Mouse (Mus musculus) kidney, postnatal 14 days (tissue): ENCODE results near the gene Ino80b.

Experiments used
- DNase-seq: peaks from one replicate; pipeline ENCODE4 v3.0.0; 2022; ENCODE audit warnings: mixed read lengths

Ino80b gene

DNA sequence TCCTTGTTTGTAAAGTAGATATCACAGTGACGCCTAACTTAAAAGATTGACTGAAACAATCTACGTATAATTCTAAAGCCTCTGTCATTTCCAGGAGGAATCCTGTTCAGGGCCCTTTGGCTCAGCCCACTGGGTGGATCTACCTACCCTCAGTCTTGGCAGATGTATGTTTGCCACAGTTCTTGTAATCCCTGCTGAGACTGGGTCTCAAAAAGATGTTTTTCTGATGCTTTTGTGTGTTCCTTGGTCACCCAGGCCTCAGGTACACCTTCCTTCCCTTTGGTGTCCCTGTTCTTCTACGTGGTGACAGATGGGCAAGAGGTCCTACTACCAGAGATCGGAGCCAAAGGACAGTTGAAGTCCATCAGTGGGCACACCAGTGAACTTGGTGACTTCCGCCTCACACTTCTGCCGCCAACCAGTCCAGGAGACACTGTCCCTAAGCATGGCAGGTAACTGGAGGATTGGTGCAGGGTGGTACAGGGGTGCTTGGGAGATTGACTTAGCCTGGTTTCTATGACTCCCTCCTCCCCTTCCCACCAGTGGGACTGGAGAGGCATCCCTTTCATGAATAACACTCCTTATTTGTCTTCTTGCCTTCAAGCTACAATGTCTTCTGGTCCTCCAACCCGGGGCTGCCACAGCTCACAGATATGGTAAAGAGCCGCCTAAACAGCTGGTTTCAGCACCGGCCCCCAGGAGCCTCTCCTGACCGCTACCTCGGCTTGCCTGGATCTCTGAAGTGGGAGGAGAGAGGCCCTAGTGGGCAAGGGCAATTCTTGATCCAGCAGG is 8.7 kb downstream of the Ino80b start:
- no peak for DNase-seq

DNA sequence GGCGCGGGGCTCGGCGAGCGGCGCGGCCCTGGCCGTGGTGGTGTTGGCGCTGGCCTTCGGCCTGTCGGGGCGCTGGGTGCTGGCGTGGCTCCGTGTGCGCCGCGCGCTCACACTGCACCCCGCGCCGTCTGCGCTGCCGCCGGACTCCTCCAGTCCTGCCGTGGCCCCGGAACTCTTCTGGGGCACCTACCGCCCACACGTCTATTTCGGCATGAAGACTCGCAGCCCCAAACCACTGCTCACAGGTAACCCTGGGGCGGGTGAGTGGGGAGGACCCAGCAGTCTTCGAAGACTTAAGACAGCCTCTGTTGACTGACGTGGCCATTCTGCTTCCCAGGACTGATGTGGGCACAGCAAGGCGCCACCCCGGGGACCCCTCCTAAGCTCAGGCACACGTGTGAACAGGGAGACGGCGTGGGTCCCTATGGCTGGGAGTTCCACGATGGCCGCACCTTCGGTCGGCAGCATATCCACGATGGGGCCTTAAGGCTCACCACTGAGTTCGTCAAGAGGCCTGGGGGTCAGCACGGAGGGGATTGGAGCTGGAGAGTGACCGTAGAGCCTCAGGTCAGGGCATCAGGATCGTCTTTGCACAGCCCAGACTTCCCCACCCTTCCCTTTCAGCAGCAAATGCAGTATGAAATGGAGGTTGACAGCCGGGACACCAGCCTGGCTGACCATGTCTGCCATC is 9.4 kb downstream of the Ino80b start:
- no peak for DNase-seq

DNA sequence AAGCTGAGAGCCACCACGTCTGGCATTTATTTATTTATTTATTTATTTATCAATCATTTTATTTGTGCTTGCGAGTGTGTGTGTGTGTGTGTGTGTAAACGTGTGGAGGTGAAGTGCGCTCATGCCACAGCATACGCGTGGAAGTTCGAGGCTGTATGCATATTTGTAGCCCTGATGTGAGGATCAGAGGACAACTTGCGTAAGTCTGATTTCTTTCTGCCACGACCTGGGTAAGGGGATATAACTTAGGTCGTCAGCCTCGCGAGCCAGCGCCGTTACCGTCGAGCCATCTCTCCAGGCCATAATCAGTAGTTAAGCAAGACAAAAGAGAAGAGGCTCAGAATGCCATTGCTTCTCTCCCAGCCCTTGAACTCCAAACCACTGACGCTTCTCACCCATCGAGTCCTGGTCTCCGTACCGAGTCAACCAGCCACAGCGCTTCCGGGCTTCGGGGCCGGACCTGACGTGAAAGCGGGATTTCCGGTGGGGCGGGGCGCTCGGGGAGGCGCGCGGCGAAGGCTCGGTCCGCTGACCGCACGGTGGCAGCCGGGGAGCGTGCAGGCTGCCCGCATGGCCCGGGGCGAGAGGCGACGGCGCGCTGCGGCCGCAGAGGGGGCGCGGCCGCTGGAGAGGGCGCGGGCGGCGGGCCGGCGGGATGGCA is 10.1 kb downstream of the Ino80b start, which contains the start of gene Mogs:
Mogs (plus strand) TSS at position 486 of the 661 bp plus-strand sequence.
- peak; percentile 96 for DNase-seq

DNA sequence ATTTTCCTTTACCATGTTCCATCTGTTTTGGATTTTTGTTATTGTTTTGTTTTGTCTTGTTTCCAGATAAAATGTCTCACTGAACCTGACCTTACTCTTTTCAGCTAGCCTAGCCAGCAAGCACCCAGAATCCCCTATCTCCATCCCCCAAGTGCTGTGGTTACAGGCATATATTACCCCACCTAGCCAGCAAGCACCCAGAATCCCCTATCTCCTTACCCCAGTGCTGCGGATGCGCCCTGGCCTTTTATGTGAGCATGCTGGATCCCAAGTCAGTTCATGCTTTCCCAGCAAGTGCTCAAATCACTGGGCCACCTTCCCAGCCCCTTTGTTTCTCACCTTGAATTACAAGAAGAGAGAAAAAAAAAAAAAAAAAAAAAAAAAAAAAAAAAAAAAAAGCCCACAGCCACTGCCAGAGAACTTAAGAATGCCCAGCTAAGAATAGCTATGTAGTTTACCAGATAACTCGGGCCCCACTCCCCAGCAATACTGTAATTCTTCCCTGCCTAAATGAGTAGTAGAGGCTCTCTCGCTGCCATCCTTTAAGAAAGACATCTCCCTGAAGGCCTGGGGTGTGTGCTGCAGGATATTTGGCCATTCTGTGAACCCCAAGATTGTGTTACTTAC is 13.6 kb downstream of the Ino80b start:
- DNase-seq: no peak

DNA sequence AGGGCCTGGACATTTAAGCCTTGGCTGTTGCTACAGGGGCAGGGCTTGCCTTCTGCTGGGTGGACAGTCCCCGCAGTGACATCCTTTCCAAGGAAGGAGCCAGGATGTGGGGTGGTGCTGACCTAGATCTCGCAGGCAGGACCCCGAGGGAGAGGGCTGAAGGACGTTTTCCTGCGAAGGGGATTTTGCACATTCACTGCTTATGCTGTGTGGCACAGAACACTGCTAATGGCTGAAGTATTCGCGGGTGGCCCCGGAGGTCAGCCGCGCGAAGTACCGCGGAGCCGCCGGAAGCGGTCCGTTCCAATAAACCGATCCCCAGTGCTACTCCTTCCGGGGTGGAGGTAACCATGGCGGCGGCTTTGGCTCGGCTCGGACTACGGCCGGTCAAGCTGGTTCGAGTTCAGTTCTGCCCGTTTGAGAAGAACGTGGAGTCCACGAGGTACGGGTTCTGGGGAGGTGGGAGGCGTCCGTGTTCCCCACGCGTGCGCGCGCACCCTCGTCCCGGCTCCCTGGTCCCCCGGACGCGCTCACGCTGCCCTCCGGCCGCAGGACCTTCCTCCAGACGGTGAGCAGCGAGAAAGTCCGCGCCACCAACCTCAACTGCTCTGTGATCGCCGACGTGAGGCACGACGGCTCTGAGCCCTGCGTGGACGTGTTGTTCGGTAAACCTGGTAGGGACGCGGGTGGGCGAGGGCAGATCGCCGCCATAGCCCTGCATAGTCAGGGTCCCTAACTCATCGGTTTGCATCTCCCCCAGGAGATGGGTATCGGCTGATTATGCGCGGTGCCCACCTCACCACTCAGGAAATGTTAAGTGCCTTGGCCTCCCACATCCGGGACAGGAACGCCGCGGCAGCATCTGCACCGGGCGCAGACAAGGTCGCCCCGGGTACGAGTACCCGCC is 16.2 kb downstream of the Ino80b start, which contains the start of gene Mrpl53:
Mrpl53 (plus strand) TSS at position 279 of the 907 bp plus-strand sequence.
- peak; percentile 87 for DNase-seq

DNA sequence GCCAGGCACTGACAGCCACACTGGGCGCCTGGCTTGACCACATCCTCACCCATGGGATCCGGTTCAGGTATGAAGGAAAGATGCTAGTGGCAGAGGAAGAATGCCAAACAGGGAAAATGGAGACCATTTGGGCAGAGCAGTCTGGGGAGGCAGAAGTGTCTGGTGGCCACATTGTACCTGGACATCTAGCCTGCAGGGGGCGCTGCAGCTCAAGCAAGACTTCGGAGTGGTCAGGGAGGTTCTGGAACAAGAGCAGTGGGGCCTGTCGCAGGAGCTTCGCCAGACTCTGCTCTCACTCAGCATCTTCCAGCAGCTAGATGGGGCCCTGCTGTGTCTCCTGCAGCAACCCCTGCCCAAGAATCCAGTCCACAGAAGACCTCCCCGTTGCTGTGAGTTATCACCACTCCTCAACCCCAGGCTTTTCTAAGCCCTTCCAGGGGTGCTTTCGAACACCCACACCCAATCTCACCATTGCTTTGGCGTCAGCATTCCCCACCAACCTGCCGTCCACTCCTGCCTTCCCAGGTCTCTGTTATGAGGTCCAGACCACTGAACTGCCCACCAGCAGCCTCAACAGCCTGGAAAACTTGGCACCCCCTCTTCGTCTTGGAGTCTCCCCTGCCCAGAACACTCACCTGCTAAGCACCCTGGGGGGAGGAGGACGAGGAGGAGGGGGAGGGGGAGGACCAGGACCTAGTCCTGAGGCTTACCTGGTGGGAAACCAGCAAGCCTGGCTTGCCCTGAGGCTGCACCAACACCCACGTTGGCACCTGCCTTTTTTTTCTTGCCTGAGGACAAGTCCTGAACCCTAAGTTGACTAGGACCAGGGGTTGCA is 17.4 kb downstream of the Ino80b start:
- peak; percentile 79 for DNase-seq

DNA sequence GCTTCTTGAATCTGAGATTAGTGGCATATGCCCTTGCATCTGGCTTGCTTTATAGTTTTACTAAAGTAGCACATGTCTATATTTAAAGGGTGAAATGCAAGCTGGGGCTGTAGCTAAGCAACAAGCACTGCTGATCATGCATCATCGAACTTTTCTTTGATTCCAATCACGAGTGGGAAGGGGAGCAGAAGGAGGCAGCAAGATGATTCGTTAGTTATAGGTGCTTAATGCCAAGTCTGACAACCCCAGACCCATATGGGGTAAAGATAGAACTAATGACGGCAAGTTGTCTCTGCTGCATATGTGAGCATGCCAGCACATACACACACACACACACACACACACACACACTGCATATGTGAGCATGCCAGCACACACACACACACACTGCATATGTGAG is 21.1 kb downstream of the Ino80b start:
- no peak for DNase-seq

DNA sequence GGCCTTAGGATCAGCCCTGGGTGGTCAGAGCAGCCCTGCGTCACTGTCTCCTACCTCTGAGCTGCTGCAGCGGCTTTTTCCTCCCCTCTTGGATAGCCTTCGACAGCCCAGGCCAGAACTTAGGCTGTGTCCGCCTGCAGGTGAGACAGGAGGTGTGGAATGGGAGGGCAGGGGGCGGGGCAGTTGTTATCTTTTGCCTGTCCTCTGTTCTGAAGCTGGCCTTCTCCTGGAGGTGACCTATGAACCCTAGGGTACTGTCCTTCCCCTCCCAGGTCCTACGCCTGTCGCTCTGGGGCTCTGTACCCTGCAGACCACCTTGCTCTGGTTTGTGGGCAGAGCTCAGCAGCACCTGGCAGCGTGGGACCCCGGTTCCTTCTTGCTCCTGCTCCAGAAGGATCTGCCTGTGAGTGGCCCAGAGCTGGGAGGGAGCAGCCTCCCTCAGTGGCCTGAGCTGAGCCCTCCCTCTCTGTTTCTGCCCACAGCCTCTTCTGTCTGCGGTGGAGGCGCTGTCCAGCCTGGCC is 22.0 kb downstream of the Ino80b start:
- DNase-seq: no peak

DNA sequence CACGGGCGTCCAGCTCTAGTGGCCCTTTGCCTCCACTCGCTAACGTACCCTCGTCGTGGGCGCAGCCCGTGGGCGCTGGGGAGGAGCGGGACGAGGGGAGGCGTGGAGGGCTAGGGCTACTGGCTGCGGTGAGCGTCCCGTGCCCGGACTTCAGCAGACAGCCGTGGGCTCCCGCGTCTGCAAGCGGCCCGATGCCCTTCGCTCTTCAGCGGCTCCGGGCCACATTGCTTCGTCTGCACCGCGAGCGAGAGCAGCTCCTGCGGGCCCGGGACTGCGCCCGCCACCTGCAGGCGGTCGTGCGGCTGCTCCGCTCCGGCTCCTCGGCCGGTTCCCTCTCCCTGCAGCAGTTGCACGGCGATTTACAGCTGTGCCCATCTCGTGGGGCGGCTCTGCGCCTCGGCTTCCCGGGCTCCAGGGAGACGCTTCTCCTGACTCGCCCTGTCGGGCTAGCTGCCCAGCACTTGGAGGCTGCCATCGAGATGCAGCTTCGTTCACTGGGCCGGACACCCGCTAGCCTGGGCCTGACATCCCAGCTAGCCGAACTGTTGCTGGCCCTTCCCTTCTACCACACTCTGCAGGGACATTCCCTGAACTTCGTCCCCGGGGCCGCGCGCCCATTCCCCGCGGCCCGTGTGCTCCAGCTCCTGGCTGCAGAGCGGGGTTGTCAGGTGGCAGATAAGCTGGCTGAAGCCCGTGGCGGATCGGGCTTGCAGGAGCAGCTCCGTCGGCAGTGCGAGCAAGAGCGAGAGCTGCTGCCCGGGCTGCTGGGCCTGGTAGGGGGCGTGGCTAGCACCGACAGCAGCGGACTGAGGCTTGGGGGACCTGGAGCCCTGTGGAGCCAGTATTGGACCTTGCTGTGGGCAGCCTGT is 23.3 kb downstream of the Ino80b start:
- peak; percentile 80 for DNase-seq

DNA sequence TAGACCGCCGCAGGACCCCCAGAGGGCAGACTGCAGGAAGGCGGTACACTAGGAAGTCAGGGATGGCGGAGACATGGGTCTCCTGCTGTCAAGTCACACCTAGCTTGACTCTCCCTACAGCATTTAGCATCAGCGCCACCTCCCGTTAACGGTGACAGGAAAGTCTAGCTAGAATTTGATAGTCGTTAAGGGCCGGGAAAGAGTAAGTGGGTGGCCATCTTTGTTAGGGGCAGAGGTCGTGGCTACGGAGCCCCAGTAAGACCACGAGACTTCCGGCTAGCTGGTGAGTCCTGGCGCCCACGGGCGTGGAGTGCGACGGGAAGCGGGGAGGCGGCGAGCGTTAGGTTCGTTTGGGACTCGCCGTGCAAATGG is 23.9 kb downstream of the Ino80b start, which contains the start of the genes Ccdc142 and Gm42688:
Ccdc142 (plus strand) TSS at position 286 of the 372 bp plus-strand sequence.
Gm42688 (plus strand) TSS at position 302 of the 372 bp plus-strand sequence.
- peak; percentile 94 for DNase-seq

DNA sequence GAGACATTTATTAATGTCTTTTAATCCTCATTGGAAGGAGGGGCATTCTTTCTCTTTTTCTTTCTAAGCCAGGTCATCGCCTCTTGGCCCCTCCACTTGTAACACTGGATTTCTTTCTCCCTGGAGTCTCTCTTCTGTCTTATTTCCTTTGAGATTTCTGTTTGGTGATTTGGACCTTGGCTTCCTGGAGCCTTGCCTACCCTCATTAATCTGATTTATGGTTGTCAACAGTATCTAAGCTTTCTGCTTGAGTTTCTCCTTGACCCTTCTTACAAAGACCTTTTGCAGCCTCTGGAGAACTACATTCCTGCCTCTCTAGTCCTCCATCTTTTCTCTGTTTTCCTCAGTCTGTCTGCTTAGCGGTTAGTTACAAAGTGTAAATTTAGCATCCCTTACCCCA is 26.8 kb downstream of the Ino80b start:
- DNase-seq: peak; percentile 85

DNA sequence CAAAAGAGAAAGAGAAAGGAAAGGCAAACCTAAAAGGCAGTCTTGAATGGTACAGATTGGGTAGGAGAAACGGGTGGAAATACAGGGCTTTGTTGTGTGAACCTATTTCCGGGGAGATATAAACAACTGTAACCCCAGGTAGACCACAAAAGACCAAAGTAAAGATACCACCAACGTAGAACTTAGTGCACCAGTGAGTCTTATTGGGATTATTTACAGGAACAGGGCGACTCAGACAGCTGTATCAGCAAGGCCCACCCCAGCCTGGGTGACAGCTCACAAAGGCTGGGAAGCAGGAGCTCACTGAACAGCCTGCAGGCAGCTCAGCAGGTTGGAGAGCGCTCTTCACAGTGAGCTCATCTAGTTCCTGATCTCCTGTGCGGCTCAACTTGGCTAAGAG is 29.3 kb downstream of the Ino80b start:
- no peak for DNase-seq

DNA sequence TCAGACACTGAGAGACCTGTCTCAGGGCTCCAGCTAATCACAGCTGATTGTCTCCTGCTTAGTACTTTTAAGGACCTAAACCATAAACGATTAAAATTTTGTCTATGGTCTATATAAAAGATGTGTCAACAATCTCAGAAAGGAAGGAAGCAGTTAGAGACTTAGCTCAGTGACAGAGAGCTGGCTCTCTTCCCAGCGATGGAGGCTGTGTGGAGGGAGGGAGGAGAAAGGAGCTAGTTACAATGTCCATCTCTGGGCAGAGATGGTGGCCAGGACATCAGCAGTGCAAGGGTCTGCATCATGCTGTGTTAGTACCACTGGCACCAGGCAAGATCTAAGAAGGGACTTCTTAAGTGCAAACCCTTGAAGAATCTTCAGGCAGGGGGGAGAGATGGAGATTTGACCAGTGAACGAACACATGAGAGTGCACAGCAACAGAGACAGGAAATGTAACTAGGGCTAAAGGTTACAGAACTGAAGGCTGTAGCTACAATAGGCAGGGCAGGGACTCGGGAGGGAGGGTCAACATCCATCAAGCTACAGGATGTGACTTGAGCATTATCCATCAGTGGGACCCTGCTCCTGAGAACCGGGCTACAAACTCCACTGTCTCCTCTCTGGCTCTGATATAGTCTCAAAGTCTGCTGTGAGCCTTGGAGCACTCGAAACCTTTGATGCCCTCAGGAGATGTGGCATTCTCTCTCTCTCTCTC is 32.7 kb downstream of the Ino80b start:
- DNase-seq: peak; percentile 71

DNA sequence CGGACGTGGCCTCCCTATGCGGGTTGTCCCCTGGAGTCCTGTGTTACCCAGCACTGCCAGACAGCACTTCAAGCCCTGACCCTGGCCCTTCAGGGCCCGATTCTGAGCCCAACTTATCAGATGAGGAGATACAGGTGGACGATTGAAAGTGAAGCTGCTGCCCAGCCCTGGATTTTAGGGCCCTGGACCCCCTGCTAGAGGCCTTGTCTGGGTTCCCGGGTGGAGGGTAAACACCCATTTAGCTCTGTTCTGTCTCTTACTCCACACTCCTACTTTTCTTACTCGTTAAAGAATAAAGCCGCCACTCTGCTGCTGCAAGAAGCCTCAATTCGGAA is 37.3 kb downstream of the Ino80b start:
- no peak for DNase-seq

DNA sequence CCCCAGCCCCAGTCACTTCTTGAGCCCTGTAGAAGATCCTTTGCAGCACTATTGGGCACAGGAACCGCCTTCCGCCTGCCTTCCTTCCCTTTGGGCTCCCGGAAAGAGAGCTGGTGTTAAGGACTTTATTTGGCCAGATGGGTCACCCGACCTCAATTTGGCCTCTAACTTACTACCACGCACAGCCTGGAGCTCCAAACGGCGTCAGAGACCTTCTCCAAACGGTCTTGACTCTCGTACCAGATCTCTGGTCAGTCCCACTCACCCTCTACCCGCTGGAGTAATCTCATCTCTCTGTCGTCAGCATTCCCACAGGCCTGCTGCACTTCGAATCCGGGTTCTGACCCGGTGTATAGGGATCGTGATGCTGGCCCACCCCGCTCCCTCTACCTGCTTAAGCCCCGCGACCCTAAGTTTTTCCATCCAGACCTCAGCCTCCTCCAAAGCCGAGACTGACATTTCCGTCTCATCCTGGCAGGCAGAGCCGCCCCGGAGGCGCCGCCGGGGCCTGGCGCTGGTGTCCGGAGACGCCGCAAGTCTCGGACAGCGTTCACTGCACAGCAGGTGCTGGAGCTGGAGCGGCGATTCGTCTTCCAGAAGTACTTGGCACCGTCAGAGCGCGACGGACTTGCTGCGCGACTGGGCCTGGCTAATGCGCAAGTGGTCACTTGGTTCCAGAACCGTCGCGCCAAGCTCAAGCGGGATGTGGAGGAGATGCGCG is 37.9 kb downstream of the Ino80b start:
- peak; percentile 49 for DNase-seq

DNA sequence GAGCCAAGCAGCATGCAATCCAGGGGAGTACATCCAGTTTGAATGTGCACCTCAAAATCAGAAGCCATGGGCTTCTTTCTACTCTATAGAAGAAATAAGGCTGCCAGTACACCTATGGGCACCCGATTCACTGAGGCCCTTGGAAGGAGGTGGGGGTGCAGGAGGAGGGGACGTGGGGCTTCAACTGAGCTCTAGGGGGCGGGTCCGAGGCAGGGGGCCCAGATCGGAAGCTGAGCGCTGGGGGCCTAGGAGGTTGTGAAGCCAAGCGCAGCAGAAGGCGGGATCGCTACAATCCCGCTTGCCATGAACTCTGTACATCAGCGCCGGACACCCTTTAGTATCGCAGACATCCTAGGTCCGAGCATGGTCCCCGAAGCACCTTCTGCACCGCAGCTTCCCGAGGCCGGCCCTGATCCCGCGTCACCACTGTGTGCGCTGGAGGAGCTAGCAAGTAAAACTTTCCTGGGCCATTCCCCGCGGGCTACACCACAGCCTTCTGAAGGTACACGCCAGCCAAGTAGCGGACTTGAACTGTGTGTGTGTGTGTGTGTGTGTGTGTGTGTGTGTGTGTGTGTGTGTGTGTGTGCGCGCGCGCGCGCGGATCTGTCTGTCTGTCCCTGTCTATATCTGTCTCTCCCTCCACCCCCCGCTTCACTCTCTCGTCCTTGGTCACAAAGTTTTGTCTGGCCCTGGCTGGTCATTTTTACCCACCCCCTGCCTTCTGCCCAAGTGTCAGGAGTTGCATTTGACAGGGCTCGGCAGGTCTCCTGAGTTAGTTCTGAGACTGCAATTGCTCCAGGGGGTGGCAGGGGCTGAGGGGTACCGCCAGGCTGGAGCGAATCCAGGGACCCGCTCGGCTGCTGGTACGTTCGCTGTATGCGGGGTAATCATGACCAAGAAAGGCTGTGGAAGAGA is 38.9 kb downstream of the Ino80b start, which contains the start of gene Lbx2:
Lbx2 (plus strand) TSS at position 247 of the 915 bp plus-strand sequence.
- no peak for DNase-seq

DNA sequence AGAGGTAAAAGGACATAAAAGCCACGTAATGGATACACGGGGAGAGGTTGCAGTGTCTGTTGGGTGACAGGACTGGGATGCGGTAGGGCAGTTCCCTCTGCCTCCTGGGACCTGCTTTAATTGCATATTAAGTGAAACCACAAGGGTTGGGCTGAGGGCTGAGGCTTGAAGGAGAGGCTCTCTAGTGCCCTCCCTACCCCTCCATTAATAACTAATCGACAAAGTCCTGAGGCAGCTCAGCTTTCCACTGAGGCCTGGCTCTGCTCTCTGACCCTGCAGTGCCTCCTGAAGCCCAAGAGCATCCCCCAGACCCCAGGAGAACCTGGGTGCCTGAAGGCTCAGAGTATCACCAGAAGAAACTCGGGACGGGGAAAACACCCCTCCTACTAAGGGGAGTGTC is 40.8 kb downstream of the Ino80b start:
- peak; percentile 15 for DNase-seq
